Mouse (Mus musculus) liver, embryonic 13.5 days (tissue): ENCODE data around the gene Dusp19. TPM values are rescaled to one million over a fixed set of nuclear protein-coding genes. Genes with fewer than 3 reads are reported as not detected.

Source experiments
- ATAC-seq: fragments of 200-750 bp; cut with Nextera tagmentation; 2 replicates; pipeline ENCODE4 v1.8.0; 2017; ENCODE audit warnings: low read depth, mild to moderate bottlenecking, moderate number of reproducible peaks, moderate library complexity
- DNase-seq: peaks from one replicate; pipeline ENCODE4 v3.0.0; 2022
- H3K27ac ChIP-seq: fragments of 300-500 bp; sonication (generic); 2 replicates; pipeline ENCODE4 v1.5.1; 2015; ENCODE audit warnings: moderate library complexity, mild to moderate bottlenecking, inconsistent platforms
- H3K27me3 ChIP-seq: fragments of 300-500 bp; sonication (generic); 2 replicates; pipeline ENCODE4 v1.6.1; 2015; ENCODE audit warnings: mild to moderate bottlenecking, inconsistent platforms
- H3K36me3 ChIP-seq: fragments of 300-500 bp; sonication (generic); 2 replicates; pipeline ENCODE4 v1.6.1; 2015; ENCODE audit warnings: mild to moderate bottlenecking, inconsistent platforms
- H3K4me1 ChIP-seq: fragments of 300-500 bp; sonication (generic); replicated peaks from 2 replicates; pipeline ENCODE4 v1.6.1; 2015; ENCODE audit warnings: inconsistent platforms
- H3K4me2 ChIP-seq: fragments of 300-500 bp; sonication (generic); 2 replicates; pipeline ENCODE4 v1.6.1; 2015; ENCODE audit warnings: inconsistent platforms, mild to moderate bottlenecking, moderate library complexity
- H3K4me3 ChIP-seq: fragments of 300-500 bp; sonication (generic); replicated peaks from 2 replicates; pipeline ENCODE4 v1.5.1; 2015; ENCODE audit warnings: mild to moderate bottlenecking, inconsistent platforms
- H3K9ac ChIP-seq: fragments of 300-500 bp; sonication (generic); 2 replicates; pipeline ENCODE4 v1.6.1; 2015; ENCODE audit warnings: mild to moderate bottlenecking, inconsistent platforms
- H3K9me3 ChIP-seq: fragments of 300-500 bp; sonication (generic); replicated peaks from 2 replicates; pipeline ENCODE4 v1.6.1; 2016; ENCODE audit warnings: inconsistent platforms
- WGBS: fragments of 180-500 bp; shearing (Covaris S2); methylation state at CpG from one replicate; pipeline ENCODE4 v1.1.7; 2015; ENCODE audit not compliant: insufficient replicate concordance; 5-methylcytosine and 5-hydroxymethylcytosine counted together
- microRNA counts: library from miRNA; unstranded; fragments of <30 nt; microRNA quantifications from one replicate; lab custom pipeline; 2016
- microRNA-seq: library from miRNA; unstranded; fragments of <30 nt; microRNA quantifications from one replicate; pipeline ENCODE4, GENCODE M21; 2016
- polyA plus RNA-seq: library from polyadenylated mRNA; unstranded; fragments of >200 nt; fragmentation: Nextera tagmentation; extraction: Ambion mirVana; gene quantifications from 2 replicates; pipeline ENCODE4 v1.2.1, GENCODE M21; 2015

Gene Dusp19
- polyA plus RNA-seq, 1 experiment from 2014 or later = 7.3 TPM

DNA sequence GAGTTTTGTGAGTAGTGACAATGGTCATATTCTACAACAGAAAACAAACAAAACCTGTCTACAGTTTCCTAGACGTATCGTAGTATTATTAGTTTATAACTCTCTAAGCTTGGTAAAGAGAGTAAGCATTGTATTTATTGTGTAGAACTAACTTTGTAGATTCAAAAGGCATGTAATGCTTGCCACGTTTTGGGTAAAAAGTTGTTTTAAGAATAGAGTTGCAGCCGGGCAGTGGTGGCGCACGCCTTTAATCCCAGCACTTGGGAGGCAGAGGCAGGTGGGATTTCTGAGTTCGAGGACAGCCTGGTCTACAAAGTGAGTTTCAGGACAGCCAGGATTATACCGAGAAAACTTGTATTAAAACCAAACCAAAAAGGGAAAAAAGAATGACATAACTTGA is 22.6 kb downstream of the Dusp19 start:
- ATAC-seq = no peak
- no peaks in the 10 kb centered on the region for H3K9me3 ChIP-seq
- peak overlapping the region; percentile 84; the same call in 1 of the 2 replicates for H3K27ac ChIP-seq

DNA sequence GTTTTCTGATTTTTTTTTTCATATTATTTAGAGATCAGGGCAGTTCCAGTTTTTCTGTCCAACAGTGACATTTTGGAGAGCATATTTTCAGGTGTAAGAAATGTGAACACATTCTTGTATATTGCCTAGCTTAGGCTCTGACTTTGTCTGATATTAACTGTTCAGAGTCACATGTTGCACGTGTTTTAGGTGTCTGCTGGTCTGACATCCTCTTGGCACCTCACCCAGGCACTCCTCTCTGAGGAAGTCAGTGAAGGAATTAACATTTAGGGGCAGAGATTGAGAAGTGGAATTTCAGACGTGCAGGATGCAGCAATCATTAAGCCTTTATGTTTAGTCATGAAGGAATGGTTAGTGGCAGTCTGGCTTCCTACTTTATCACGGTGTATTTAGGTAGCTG is 23.0 kb downstream of the Dusp19 start:
- Histone ChIP-seq H3K27ac (no peak overlapping the region), H3K4me3 (peak overlapping the region; percentile 92), H3K4me1 (peaks cover 12% of the 10 kb centered on the region), H3K4me2 (peak overlapping the region; percentile 69), H3K9ac (peak overlapping the region; percentile 86), H3K36me3 (peaks cover 28% of the 10 kb centered on the region), H3K27me3 (no peaks in the 10 kb centered on the region), H3K9me3 (no peaks in the 10 kb centered on the region)
- 27% methylated on average over 3 of the region's 3 CpGs for WGBS
- no peak for ATAC-seq
- no peak for DNase-seq

More for the DNA sequence above, 22.6 kb downstream of the Dusp19 start:
- Histone ChIP-seq H3K4me3 (peak overlapping the region; percentile 92), H3K27me3 (no peaks in the 10 kb centered on the region), H3K4me2 (peak overlapping the region; percentile 69), H3K36me3 (peaks cover 24% of the 10 kb centered on the region), H3K9ac (peak overlapping the region; percentile 86), H3K4me1 (peaks cover 12% of the 10 kb centered on the region)
- 5% methylated on average over 8 of the region's 8 CpGs for WGBS
- DNase-seq = peak; percentile 7

DNA sequence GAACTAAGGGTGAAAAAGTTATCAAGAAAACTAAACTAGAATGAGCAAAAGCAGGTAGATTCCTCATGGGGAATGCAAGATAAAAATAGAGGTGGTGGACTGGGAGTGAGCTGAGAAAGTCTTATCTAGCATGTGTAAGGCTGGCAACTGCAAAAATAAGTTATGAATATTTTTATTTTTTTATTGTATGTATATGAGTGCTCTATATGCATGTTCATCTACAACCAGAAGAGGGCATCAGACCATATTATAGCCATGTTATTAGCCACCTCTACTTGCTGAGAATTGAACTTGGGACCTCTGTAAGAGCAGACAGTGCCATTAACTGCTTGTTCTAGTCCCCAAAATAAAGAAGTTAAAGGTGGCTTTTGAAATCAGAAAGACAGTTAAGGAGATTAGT is 44.6 kb downstream of the Dusp19 start:
- Histone ChIP-seq H3K27ac (no peak overlapping the region), H3K4me2 (no peak overlapping the region), H3K9me3 (no peaks in the 10 kb centered on the region), H3K36me3 (peaks cover 30% of the 10 kb centered on the region), H3K9ac (no peak overlapping the region), H3K27me3 (no peaks in the 10 kb centered on the region), H3K4me1 (no peaks in the 10 kb centered on the region), H3K4me3 (no peak overlapping the region)
- DNase-seq (no peak), ATAC-seq (no peak)

DNA sequence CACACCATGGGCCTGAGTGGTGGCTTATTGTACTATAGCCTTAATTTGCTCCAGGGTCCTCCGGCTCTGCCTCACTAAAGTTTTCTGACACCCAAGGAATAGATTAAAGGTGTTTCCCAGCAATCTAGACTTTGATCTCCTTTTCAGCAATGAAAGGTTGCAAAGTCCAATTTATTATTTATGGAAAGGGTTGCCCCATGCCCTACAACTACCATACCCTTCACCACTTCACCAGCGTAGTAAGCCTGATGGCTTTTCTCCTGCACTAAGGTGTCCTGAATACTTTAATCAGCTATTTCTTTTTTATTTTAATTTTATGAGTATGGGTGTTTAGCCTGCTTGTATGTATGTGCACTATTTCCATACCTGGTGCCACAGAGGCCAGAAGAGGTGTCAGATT is 45.8 kb downstream of the Dusp19 start:
- H3K4me3 ChIP-seq = no peak overlapping the region
- peaks cover 23% of the 10 kb centered on the region for H3K36me3 ChIP-seq
- no peak overlapping the region for H3K4me2 ChIP-seq
- no peak overlapping the region for H3K9ac ChIP-seq
- DNase-seq (no peak), ATAC-seq (no peak)
- H3K9me3 ChIP-seq = no peaks in the 10 kb centered on the region
- WGBS = 92% methylated on average over 2 of the region's 2 CpGs
- H3K27me3 ChIP-seq = no peaks in the 10 kb centered on the region
- no peaks in the 10 kb centered on the region for H3K4me1 ChIP-seq
- no peak overlapping the region for H3K27ac ChIP-seq

DNA sequence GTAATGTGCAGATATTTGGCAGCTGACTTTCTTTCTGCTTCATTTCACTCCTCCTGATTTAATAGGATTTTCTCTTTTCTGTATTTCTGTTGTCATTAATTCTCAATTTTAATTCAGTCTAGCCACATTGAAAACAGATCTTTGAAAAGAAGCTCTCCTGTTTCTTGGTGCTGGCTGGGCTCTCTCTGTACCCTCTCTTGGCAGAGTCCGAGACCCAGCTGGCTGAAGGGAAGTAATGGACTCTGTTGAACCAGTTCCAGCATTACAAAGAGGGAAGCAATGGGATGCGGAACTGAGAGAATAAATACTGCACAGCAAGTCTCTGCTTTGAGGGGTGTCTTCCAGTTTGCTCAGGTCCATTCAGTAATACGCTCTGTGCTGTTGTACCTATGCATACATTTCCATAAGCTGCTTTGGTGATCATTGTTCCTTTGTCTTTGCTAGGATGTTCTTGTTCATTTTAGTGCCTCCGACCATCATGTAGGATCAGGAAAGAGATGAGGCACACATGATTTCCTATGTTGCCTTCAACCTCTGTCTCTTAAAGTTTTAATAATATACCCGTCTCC is 50.6 kb downstream of the Dusp19 start:
- no peak overlapping the region for H3K27ac ChIP-seq

DNA sequence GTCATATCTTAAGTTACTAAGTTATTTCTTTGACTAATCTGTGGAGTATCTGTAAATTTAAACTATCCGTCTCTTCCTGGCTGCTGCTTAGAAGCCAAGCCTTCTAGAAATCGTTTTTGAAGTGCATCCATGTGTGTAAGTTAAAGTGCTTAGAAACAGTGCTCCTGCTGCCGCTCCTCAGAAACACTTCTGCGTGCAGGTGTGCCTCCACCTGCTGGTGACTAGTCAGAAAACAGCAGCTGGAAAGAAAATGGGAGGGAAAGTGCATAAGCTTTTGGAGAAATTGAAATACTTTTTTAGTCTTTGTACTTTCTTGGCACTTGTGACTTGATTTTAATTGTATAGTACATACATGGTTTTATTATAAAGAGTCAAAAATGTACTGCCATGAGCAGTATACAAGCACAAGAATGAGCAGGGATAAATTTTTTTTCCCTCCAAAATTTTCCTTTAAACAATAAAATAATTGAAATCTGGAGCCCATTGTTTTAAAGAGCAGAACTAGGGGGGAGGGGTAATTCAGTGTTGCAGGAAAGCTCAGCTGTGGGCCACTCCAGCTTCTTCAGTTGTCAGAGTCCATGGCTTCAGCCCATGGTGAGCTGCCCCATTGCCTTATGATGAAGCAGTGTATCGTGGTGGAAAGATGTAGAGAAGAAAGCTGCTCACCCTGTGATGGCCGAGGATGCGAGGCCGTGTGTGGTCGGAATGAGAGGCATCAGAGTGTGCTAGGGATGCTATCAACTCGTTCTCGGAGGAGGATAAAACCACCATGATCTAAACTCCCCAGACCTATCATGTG is 53.2 kb downstream of the Dusp19 start:
- H3K4me1 ChIP-seq = no peaks in the 10 kb centered on the region
- H3K4me3 ChIP-seq = no peak overlapping the region
- DNase-seq = no peak
- peaks cover 17% of the 10 kb centered on the region for H3K36me3 ChIP-seq
- no peak for ATAC-seq
- H3K9me3 ChIP-seq = no peaks in the 10 kb centered on the region
- no peaks in the 10 kb centered on the region for H3K27me3 ChIP-seq
- no peak overlapping the region for H3K9ac ChIP-seq
- no peak overlapping the region for H3K27ac ChIP-seq
- no peak overlapping the region for H3K4me2 ChIP-seq
- WGBS = 80% methylated on average over 11 of the region's 11 CpGs

More for the DNA sequence above, 50.6 kb downstream of the Dusp19 start:
- Histone ChIP-seq H3K36me3 (peaks cover 21% of the 10 kb centered on the region), H3K4me1 (no peaks in the 10 kb centered on the region), H3K9ac (no peak overlapping the region), H3K27me3 (no peaks in the 10 kb centered on the region), H3K4me3 (no peak overlapping the region), H3K4me2 (no peak overlapping the region), H3K9me3 (no peaks in the 10 kb centered on the region)
- no peak for DNase-seq
- 76% methylated on average over 5 of the region's 5 CpGs for WGBS
- ATAC-seq = no peak

DNA sequence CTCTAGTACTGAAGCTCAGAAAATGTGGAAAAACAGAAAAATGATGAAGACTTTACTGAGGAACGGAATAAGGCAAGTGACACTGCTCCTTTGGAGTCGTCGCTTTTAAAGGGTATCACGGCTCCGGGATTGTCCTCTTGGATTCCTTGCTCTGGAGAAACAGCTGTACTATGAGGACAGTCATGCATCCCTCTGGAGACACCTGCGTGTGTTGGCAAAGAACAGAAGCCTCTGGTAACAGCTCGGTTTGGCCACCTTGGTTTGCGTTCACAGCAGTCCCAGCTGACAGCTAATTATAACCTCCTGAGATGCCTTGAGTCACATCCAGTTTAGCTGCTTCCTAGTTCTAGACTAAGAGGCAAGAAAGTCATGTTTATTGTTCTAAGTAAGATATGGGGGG is 62.0 kb downstream of the Dusp19 start:
- H3K36me3 ChIP-seq = no peaks in the 10 kb centered on the region
- ATAC-seq = no peak
- no peak overlapping the region for H3K4me3 ChIP-seq
- no peak overlapping the region for H3K9ac ChIP-seq
- no peaks in the 10 kb centered on the region for H3K9me3 ChIP-seq
- WGBS = 80% methylated on average over 8 of the region's 8 CpGs
- no peaks in the 10 kb centered on the region for H3K4me1 ChIP-seq
- H3K27me3 ChIP-seq = no peaks in the 10 kb centered on the region
- H3K4me2 ChIP-seq = no peak overlapping the region
- H3K27ac ChIP-seq = no peak overlapping the region
- no peak for DNase-seq

MicroRNAs within 50 kb of the gene (microRNA counts, 519-probe panel; counts per million panel counts)
- microRNA mmu-miR-684 (lab: Ali Mortazavi, UCI) = 2,235 counts per million, percentile 8 among the panel's probes with 10 or more counts

Small RNA genes within 50 kb of the gene (microRNA-seq; reads per million reads assigned to microRNA genes)
- not detected for gene Mir684-1

Other genes starting within 250 kb of the Dusp19 start
- gene Frzb, start 169.4 kb upstream of the Dusp19 start, polyA plus RNA-seq = 1.2 and 1.4 TPM in 2 replicates
- gene Nckap1, start 35.7 kb upstream of the Dusp19 start, polyA plus RNA-seq = 14.7 and 18.2 TPM in 2 replicates
- gene Nup35, start 191 bp downstream of the Dusp19 start, polyA plus RNA-seq = 41.5 and 46.9 TPM in 2 replicates